Mouse (Mus musculus) forebrain, embryonic 13.5 days (tissue): ENCODE results near the gene Twnk. TPM values are rescaled to one million over a fixed set of nuclear protein-coding genes. Genes with fewer than 3 reads are reported as not detected.

Experiments used
- ATAC-seq: fragments of 200-750 bp; cut with Nextera tagmentation; 2 replicates; pipeline ENCODE4 v1.8.0; 2017
- H3K27ac ChIP-seq: fragments of 300-500 bp; sonication (generic); 2 replicates; pipeline ENCODE4 v1.5.1; 2015; ENCODE audit warnings: inconsistent platforms, mild to moderate bottlenecking, moderate library complexity
- H3K27me3 ChIP-seq: fragments of 300-500 bp; sonication (generic); 2 replicates; pipeline ENCODE4 v1.6.1; 2015; ENCODE audit warnings: mild to moderate bottlenecking, inconsistent platforms
- H3K36me3 ChIP-seq: fragments of 300-500 bp; sonication (generic); 2 replicates; pipeline ENCODE4 v1.6.1; 2015; ENCODE audit warnings: mild to moderate bottlenecking, inconsistent platforms; ENCODE audit not compliant: poor library complexity, severe bottlenecking
- H3K4me1 ChIP-seq: fragments of 300-500 bp; sonication (generic); 2 replicates; pipeline ENCODE4 v1.6.1; 2015; ENCODE audit warnings: inconsistent platforms
- H3K4me2 ChIP-seq: fragments of 300-500 bp; sonication (generic); 2 replicates; pipeline ENCODE4 v1.6.1; 2015; ENCODE audit warnings: inconsistent platforms, mild to moderate bottlenecking, moderate library complexity
- H3K4me3 ChIP-seq: fragments of 300-500 bp; sonication (generic); 2 replicates; pipeline ENCODE4 v1.5.1; 2015; ENCODE audit warnings: mild to moderate bottlenecking, inconsistent platforms
- H3K9ac ChIP-seq: fragments of 300-500 bp; sonication (generic); 2 replicates; pipeline ENCODE4 v1.6.1; 2015; ENCODE audit warnings: mild to moderate bottlenecking, inconsistent platforms
- H3K9me3 ChIP-seq: fragments of 300-500 bp; sonication (generic); replicated peaks from 2 replicates; pipeline ENCODE4 v1.6.1; 2016; ENCODE audit warnings: inconsistent platforms
- WGBS: fragments of 180-500 bp; shearing (Covaris S2); methylation state at CpG from one replicate; pipeline ENCODE4 v1.1.7; 2015; 5-methylcytosine and 5-hydroxymethylcytosine counted together
- polyA plus RNA-seq: library from polyadenylated mRNA; unstranded; fragments of >200 nt; fragmentation: Nextera tagmentation; extraction: Ambion mirVana; gene quantifications from 2 replicates; pipeline ENCODE4 v1.2.1, GENCODE M21; 2015

Gene Twnk
- polyA plus RNA-seq, 1 experiment from 2014 or later, result 21.1 TPM

- H3K4me3 ChIP-seq, result peak overlapping the region; percentile 54
- ATAC-seq, result peak; percentile 62
- H3K9ac ChIP-seq, result peak overlapping the region; percentile 77
- peak overlapping the region; percentile 68 for H3K4me2 ChIP-seq
- peak overlapping the region; percentile 87 for H3K27ac ChIP-seq
- peaks cover 43% of the 10 kb centered on the region for H3K4me1 ChIP-seq
- H3K9me3 ChIP-seq, result no peaks in the 10 kb centered on the region
- WGBS, result 2% methylated on average over 34 of the region's 34 CpGs
- H3K27me3 ChIP-seq, result peaks cover 19% of the 10 kb centered on the region
- H3K36me3 ChIP-seq, result peaks cover 8% of the 10 kb centered on the region
These were observed 41.3 kb downstream of the Twnk start for GRCm38 (mm10) chr19:45046523-45047321.

- Histone ChIP-seq H3K4me1 (peaks cover 43% of the 10 kb centered on the region), H3K4me2 (peak within 1 kb of the TSS; percentile 68), H3K4me3 (peak within 1 kb of the TSS; percentile 54), H3K27me3 (peaks cover 19% of the 10 kb centered on the region), H3K27ac (peak within 1 kb of the TSS; percentile 87), H3K36me3 (peaks cover 16% of the 10 kb centered on the region), H3K9me3 (no peaks in the 10 kb centered on the region), H3K9ac (peak within 1 kb of the TSS; percentile 77)
- WGBS, result under 1% methylated on average over 26 of the region's 26 CpGs
- peak; percentile 86 for ATAC-seq
These were observed 42.0 kb downstream of the Twnk start, which contains the start of gene Sfxn3 for GRCm38 (mm10) chr19:45047417-45047934. Gene Sfxn3, plus strand, starts transcription at chr19:45047503.

DNA sequence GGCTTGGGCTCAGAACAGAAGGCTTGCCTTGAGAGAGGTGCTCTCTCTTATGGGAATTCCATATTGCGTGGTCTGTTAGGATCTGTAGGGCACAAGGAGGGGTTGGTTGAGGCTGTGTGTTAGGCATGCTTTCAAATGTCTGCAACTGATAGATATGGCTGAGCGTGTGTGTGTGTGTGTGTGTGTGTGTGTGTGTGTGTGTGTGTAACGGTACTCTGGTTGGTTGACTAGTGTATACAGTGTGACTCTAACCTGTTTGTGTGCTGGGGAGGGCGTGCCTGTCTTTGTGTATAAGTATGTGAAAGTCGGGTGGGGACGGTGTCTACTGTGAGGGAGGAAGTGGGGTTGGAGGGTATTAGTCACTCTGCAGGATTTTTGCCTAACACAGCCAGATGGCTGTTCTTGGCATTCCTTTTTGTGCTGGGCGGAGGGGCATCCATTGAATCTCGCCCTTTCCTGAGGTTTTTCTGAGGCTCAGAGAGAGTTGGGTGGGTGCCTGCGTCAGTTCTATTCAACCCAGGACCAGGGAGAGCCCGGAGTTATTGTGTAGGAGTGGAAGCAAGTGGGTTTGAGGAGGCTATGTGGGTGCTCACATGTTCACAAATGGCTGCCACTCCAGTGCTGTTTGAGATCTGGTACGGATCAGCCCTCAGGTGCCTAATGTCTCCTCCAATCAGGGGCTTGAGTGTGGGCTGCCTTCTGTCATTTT is 42.6 kb downstream of the Twnk start:
- Histone ChIP-seq H3K9me3 (no peaks in the 10 kb centered on the region), H3K4me1 (peaks cover 43% of the 10 kb centered on the region), H3K36me3 (peaks cover 22% of the 10 kb centered on the region), H3K4me2 (peak overlapping the region; percentile 68), H3K27ac (peak overlapping the region; percentile 87), H3K4me3 (peak overlapping the region; percentile 54), H3K9ac (peak overlapping the region; percentile 77), H3K27me3 (peaks cover 19% of the 10 kb centered on the region)
- WGBS, result 36% methylated on average over 11 of the region's 11 CpGs
- ATAC-seq, result peak; percentile 65

- no peak for ATAC-seq
- Histone ChIP-seq H3K9me3 (no peaks in the 10 kb centered on the region), H3K27me3 (peaks cover 19% of the 10 kb centered on the region), H3K36me3 (peaks cover 29% of the 10 kb centered on the region), H3K4me3 (peak overlapping the region; percentile 54), H3K4me2 (peak overlapping the region; percentile 68), H3K27ac (peak overlapping the region; percentile 87), H3K4me1 (peaks cover 43% of the 10 kb centered on the region), H3K9ac (peak overlapping the region; percentile 77)
- 81% methylated on average over 12 of the region's 12 CpGs for WGBS
These were observed 43.3 kb downstream of the Twnk start for GRCm38 (mm10) chr19:45048644-45049365.

GRCm38 (mm10) chr19:45049523-45049922 is 44.1 kb downstream of the Twnk start:
- no peak for ATAC-seq
- 83% methylated on average over 9 of the region's 9 CpGs for WGBS
- H3K4me2 ChIP-seq, result peak overlapping the region; percentile 68
- no peak overlapping the region for H3K27ac ChIP-seq
- H3K27me3 ChIP-seq, result peaks cover 16% of the 10 kb centered on the region
- H3K4me1 ChIP-seq, result peaks cover 43% of the 10 kb centered on the region
- 0 out of 2 replicates have a peak overlapping the region, but pooled peaks have one; percentile 47 for H3K9ac ChIP-seq
- H3K4me3 ChIP-seq, result no peak overlapping the region
- H3K9me3 ChIP-seq, result no peaks in the 10 kb centered on the region
- peaks cover 35% of the 10 kb centered on the region for H3K36me3 ChIP-seq

DNA sequence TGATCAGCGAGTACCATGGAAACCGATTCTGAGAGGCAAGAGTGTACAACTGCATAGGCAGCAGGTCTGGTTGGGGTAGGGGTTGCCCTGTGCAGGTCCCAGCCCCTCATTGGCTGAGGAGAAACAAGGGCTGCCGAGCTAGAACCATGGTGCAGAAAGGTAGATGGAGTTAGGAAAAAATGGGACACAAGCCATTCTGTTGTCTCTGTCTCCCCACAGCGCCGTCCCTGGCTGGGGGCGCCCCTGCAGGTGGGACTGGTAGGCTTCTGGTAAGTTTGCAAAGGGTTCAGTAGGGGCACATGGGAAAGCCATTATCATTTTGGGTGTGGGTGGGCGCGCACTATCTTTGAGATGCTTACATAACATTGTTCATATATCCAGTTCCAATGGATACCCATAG is 48.0 kb downstream of the Twnk start:
- no peak overlapping the region for H3K9ac ChIP-seq
- peaks cover 39% of the 10 kb centered on the region for H3K4me1 ChIP-seq
- H3K27ac ChIP-seq, result no peak overlapping the region
- 86% methylated on average over 8 of the region's 8 CpGs for WGBS
- no peak overlapping the region for H3K4me2 ChIP-seq
- no peak overlapping the region for H3K4me3 ChIP-seq
- no peak for ATAC-seq
- no peaks in the 10 kb centered on the region for H3K27me3 ChIP-seq
- no peaks in the 10 kb centered on the region for H3K9me3 ChIP-seq
- H3K36me3 ChIP-seq, result peaks cover 44% of the 10 kb centered on the region

- H3K27ac ChIP-seq, result no peak overlapping the region
- H3K9ac ChIP-seq, result no peak overlapping the region
- peaks cover 32% of the 10 kb centered on the region for H3K4me1 ChIP-seq
- ATAC-seq, result no peak
- no peak overlapping the region for H3K4me3 ChIP-seq
- no peak overlapping the region for H3K4me2 ChIP-seq
- H3K36me3 ChIP-seq, result peaks cover 44% of the 10 kb centered on the region
- WGBS, result 86% methylated on average over 6 of the region's 6 CpGs
- H3K27me3 ChIP-seq, result no peaks in the 10 kb centered on the region
- H3K9me3 ChIP-seq, result no peaks in the 10 kb centered on the region
These were observed 49.6 kb downstream of the Twnk start for GRCm38 (mm10) chr19:45054892-45055690.

DNA sequence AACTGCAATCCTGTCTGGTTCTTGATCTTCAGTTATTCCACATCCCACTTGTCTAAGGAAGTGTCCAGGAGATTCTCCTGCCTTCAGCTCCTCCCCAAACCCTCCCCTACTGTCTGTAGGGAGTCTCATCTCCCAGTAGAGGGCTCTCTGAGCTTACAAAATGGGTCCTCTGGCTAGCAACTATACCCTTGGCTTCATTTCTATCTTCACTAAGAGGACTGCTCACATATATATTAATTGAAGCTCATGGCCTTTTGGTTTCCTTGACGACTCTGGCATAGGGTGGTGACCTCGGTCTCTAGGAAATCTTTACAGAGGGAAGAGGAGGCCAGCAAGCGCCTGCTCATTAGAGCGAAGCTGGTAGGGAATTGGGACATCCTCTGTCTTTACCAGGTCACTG is 50.9 kb downstream of the Twnk start:
- no peak for ATAC-seq
- H3K4me2 ChIP-seq, result no peak overlapping the region

GRCm38 (mm10) chr19:45056908-45057698 is 51.6 kb downstream of the Twnk start:
- Histone ChIP-seq H3K4me3 (peak overlapping the region; percentile 64), H3K4me1 (peaks cover 26% of the 10 kb centered on the region), H3K9ac (peak overlapping the region; percentile 89), H3K36me3 (peaks cover 32% of the 10 kb centered on the region), H3K27ac (peak overlapping the region; percentile 97; the same call in 1 of the 2 replicates), H3K4me2 (peak overlapping the region; percentile 87), H3K9me3 (no peaks in the 10 kb centered on the region), H3K27me3 (no peaks in the 10 kb centered on the region)
- 84% methylated on average over 7 of the region's 7 CpGs for WGBS
- ATAC-seq, result no peak

More for the DNA sequence above, 50.9 kb downstream of the Twnk start:
- Histone ChIP-seq H3K36me3 (peaks cover 36% of the 10 kb centered on the region), H3K9me3 (no peaks in the 10 kb centered on the region), H3K4me1 (peaks cover 26% of the 10 kb centered on the region), H3K4me3 (no peak overlapping the region), H3K9ac (no peak overlapping the region), H3K27ac (no peak overlapping the region), H3K27me3 (no peaks in the 10 kb centered on the region)
- WGBS, result 43% methylated on average over 4 of the region's 4 CpGs

DNA sequence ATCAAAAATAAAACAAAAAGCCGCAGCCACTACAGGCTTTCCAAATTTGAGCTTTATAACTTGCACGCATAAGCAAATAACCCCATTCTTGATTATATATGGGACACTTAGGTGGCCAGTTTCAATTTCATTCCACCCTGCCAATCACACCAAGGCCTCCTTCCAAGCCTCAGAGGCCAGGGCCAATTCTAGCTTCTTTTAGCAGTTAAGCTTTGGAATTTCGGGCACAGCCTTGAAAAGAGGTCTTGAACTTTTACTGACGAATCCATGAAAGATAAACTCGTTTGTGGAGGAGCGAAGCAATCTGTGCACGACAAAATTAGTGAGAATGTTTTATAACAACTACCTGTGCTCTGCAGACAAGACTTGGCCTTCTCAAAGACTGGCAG is 52.3 kb downstream of the Twnk start:
- Histone ChIP-seq H3K4me2 (peak overlapping the region; percentile 87), H3K27ac (peak overlapping the region; percentile 97), H3K36me3 (peaks cover 26% of the 10 kb centered on the region), H3K9ac (peak overlapping the region; percentile 89), H3K27me3 (no peaks in the 10 kb centered on the region), H3K4me1 (peaks cover 26% of the 10 kb centered on the region), H3K4me3 (peak overlapping the region; percentile 64), H3K9me3 (no peaks in the 10 kb centered on the region)
- ATAC-seq, result no peak
- WGBS, result 47% methylated on average over 7 of the region's 7 CpGs
